Mouse (Mus musculus): ENCODE data around the gene Ehbp1. TPM values are rescaled to one million over a fixed set of nuclear protein-coding genes. Genes with fewer than 3 reads are reported as not detected.

Gene Ehbp1
- polyA plus RNA-seq, 1 experiment from 2014 or later, result 24.0 TPM

GRCm38 (mm10) chr11:22061660-22062059 is 280.4 kb downstream of the Ehbp1 start:
- H3K4me2 ChIP-seq (replicated peaks), result no peak overlapping the region
- H3K4me1 ChIP-seq (replicated peaks; ENCODE audit: control insufficient read depth, insufficient read depth, low read length), result peaks cover 9% of the 10 kb centered on the region
- 92% methylated on average over 4 of the region's 4 CpGs for WGBS
- no peak overlapping the region for H3K9ac ChIP-seq
- H3K27ac ChIP-seq, result no peak overlapping the region
- H3K27me3 ChIP-seq (ENCODE audit: control insufficient read depth, insufficient read depth, low read length), result no peaks in the 10 kb centered on the region
- no peak overlapping the region for H3K4me3 ChIP-seq (replicated peaks; ENCODE audit: low read length)
- ATAC-seq (ENCODE audit: low FRiP score) (no peak), DNase-seq (ENCODE audit: low spot score) (no peak)
- H3K9me3 ChIP-seq (ENCODE audit: control insufficient read depth, low read length), result no peaks in the 10 kb centered on the region
- H3K36me3 ChIP-seq (replicated peaks; ENCODE audit: control insufficient read depth, insufficient read depth), result peaks cover 10% of the 10 kb centered on the region; the same call in 1 of the 2 replicates

- 56% methylated on average over 5 of the region's 5 CpGs for WGBS
- ATAC-seq (ENCODE audit: low FRiP score) (no peak), DNase-seq (ENCODE audit: low spot score) (no peak)
- Histone ChIP-seq H3K4me3 (replicated peaks; ENCODE audit: low read length) (no peak overlapping the region), H3K27me3 (ENCODE audit: control insufficient read depth, insufficient read depth, low read length) (no peaks in the 10 kb centered on the region), H3K27ac (no peak overlapping the region), H3K4me2 (replicated peaks) (no peak overlapping the region), H3K4me1 (replicated peaks; ENCODE audit: control insufficient read depth, insufficient read depth, low read length) (peaks cover 10% of the 10 kb centered on the region), H3K36me3 (replicated peaks; ENCODE audit: control insufficient read depth, insufficient read depth) (peaks cover 10% of the 10 kb centered on the region), H3K9me3 (ENCODE audit: control insufficient read depth, low read length) (no peaks in the 10 kb centered on the region), H3K9ac (no peak overlapping the region)
These were observed 284.6 kb downstream of the Ehbp1 start for GRCm38 (mm10) chr11:22057538-22057937.

GRCm38 (mm10) chr11:22055908-22056307 is 286.2 kb downstream of the Ehbp1 start:
- H3K27ac ChIP-seq, result no peak overlapping the region
- 24% methylated on average over 6 of the region's 6 CpGs for WGBS
- H3K4me1 ChIP-seq (replicated peaks; ENCODE audit: control insufficient read depth, insufficient read depth, low read length), result peaks cover 10% of the 10 kb centered on the region
- H3K4me3 ChIP-seq (replicated peaks; ENCODE audit: low read length), result no peak overlapping the region
- H3K4me2 ChIP-seq (replicated peaks), result no peak overlapping the region
- no peak overlapping the region for H3K9ac ChIP-seq
- no peaks in the 10 kb centered on the region for H3K9me3 ChIP-seq (ENCODE audit: control insufficient read depth, low read length)
- ATAC-seq (ENCODE audit: low FRiP score) (peak; percentile 79), DNase-seq (ENCODE audit: low spot score) (no peak)
- no peaks in the 10 kb centered on the region for H3K27me3 ChIP-seq (ENCODE audit: control insufficient read depth, insufficient read depth, low read length)
- peaks cover 15% of the 10 kb centered on the region for H3K36me3 ChIP-seq (replicated peaks; ENCODE audit: control insufficient read depth, insufficient read depth)

GRCm38 (mm10) chr11:22053034-22053668 is 288.9 kb downstream of the Ehbp1 start:
- peaks cover 10% of the 10 kb centered on the region for H3K4me1 ChIP-seq (replicated peaks; ENCODE audit: control insufficient read depth, insufficient read depth, low read length)
- H3K4me2 ChIP-seq (replicated peaks), result no peak overlapping the region
- H3K9me3 ChIP-seq (ENCODE audit: control insufficient read depth, low read length), result no peaks in the 10 kb centered on the region
- H3K27me3 ChIP-seq (ENCODE audit: control insufficient read depth, insufficient read depth, low read length), result no peaks in the 10 kb centered on the region
- no peak overlapping the region for H3K27ac ChIP-seq
- no peak overlapping the region for H3K9ac ChIP-seq
- peaks cover 15% of the 10 kb centered on the region for H3K36me3 ChIP-seq (replicated peaks; ENCODE audit: control insufficient read depth, insufficient read depth)
- no peak overlapping the region for H3K4me3 ChIP-seq (replicated peaks; ENCODE audit: low read length)
- WGBS, result 80% methylated on average over 10 of the region's 10 CpGs
- ATAC-seq (ENCODE audit: low FRiP score) (no peak), DNase-seq (ENCODE audit: low spot score) (no peak)

GRCm38 (mm10) chr11:22050864-22051263 is 291.2 kb downstream of the Ehbp1 start:
- DNase-seq (ENCODE audit: low spot score) (no peak), ATAC-seq (ENCODE audit: low FRiP score) (no peak)
- WGBS, result 85% methylated on average over 7 of the region's 7 CpGs
- Histone ChIP-seq H3K4me3 (replicated peaks; ENCODE audit: low read length) (no peak overlapping the region), H3K9ac (no peak overlapping the region), H3K36me3 (replicated peaks; ENCODE audit: control insufficient read depth, insufficient read depth) (peaks cover 15% of the 10 kb centered on the region), H3K4me2 (replicated peaks) (no peak overlapping the region), H3K27me3 (ENCODE audit: control insufficient read depth, insufficient read depth, low read length) (no peaks in the 10 kb centered on the region), H3K27ac (no peak overlapping the region), H3K9me3 (ENCODE audit: control insufficient read depth, low read length) (no peaks in the 10 kb centered on the region), H3K4me1 (replicated peaks; ENCODE audit: control insufficient read depth, insufficient read depth, low read length) (no peaks in the 10 kb centered on the region)

- 77% methylated on average over 6 of the region's 6 CpGs for WGBS
- no peaks in the 10 kb centered on the region for H3K36me3 ChIP-seq (replicated peaks; ENCODE audit: control insufficient read depth, insufficient read depth)
- ATAC-seq (ENCODE audit: low FRiP score) (no peak), DNase-seq (ENCODE audit: low spot score) (no peak)
- H3K9ac ChIP-seq, result no peak overlapping the region
- H3K9me3 ChIP-seq (ENCODE audit: control insufficient read depth, low read length), result no peaks in the 10 kb centered on the region
- no peak overlapping the region for H3K4me3 ChIP-seq (replicated peaks; ENCODE audit: low read length)
- H3K27me3 ChIP-seq (ENCODE audit: control insufficient read depth, insufficient read depth, low read length), result no peaks in the 10 kb centered on the region
- no peak overlapping the region for H3K4me2 ChIP-seq (replicated peaks)
- H3K27ac ChIP-seq, result no peak overlapping the region
- H3K4me1 ChIP-seq (replicated peaks; ENCODE audit: control insufficient read depth, insufficient read depth, low read length), result no peaks in the 10 kb centered on the region
These were observed 302.2 kb downstream of the Ehbp1 start for GRCm38 (mm10) chr11:22039854-22040426.

- Histone ChIP-seq H3K9ac (no peak overlapping the region), H3K27ac (no peak overlapping the region), H3K9me3 (ENCODE audit: control insufficient read depth, low read length) (no peaks in the 10 kb centered on the region), H3K4me3 (replicated peaks; ENCODE audit: low read length) (no peak overlapping the region), H3K4me1 (replicated peaks; ENCODE audit: control insufficient read depth, insufficient read depth, low read length) (no peaks in the 10 kb centered on the region), H3K27me3 (ENCODE audit: control insufficient read depth, insufficient read depth, low read length) (no peaks in the 10 kb centered on the region), H3K4me2 (replicated peaks) (no peak overlapping the region), H3K36me3 (replicated peaks; ENCODE audit: control insufficient read depth, insufficient read depth) (no peaks in the 10 kb centered on the region)
- ATAC-seq (ENCODE audit: low FRiP score) (no peak), DNase-seq (ENCODE audit: low spot score) (no peak)
- 16% methylated on average over 7 of the region's 7 CpGs for WGBS
These were observed 307.5 kb downstream of the Ehbp1 start for GRCm38 (mm10) chr11:22034564-22035105.

- DNase-seq (ENCODE audit: low spot score) (no peak), ATAC-seq (ENCODE audit: low FRiP score) (no peak)
- no peaks in the 10 kb centered on the region for H3K4me1 ChIP-seq (replicated peaks; ENCODE audit: control insufficient read depth, insufficient read depth, low read length)
- H3K4me2 ChIP-seq (replicated peaks), result no peak overlapping the region
- H3K9me3 ChIP-seq (ENCODE audit: control insufficient read depth, low read length), result no peaks in the 10 kb centered on the region
- 94% methylated on average over 3 of the region's 3 CpGs for WGBS
- H3K36me3 ChIP-seq (replicated peaks; ENCODE audit: control insufficient read depth, insufficient read depth), result no peaks in the 10 kb centered on the region
- no peak overlapping the region for H3K4me3 ChIP-seq (replicated peaks; ENCODE audit: low read length)
- H3K9ac ChIP-seq, result no peak overlapping the region
- H3K27ac ChIP-seq, result no peak overlapping the region
- no peaks in the 10 kb centered on the region for H3K27me3 ChIP-seq (ENCODE audit: control insufficient read depth, insufficient read depth, low read length)
These were observed 308.5 kb downstream of the Ehbp1 start for GRCm38 (mm10) chr11:22033582-22033981.

GRCm38 (mm10) chr11:22020602-22021001 is 321.5 kb downstream of the Ehbp1 start:
- WGBS, result 94% methylated on average over 2 of the region's 2 CpGs
- Histone ChIP-seq H3K4me1 (replicated peaks; ENCODE audit: control insufficient read depth, insufficient read depth, low read length) (no peaks in the 10 kb centered on the region), H3K9ac (no peak overlapping the region), H3K4me2 (replicated peaks) (no peak overlapping the region), H3K4me3 (replicated peaks; ENCODE audit: low read length) (no peak overlapping the region), H3K27ac (no peak overlapping the region), H3K36me3 (replicated peaks; ENCODE audit: control insufficient read depth, insufficient read depth) (peaks cover 6% of the 10 kb centered on the region; the same call in 1 of the 2 replicates), H3K27me3 (ENCODE audit: control insufficient read depth, insufficient read depth, low read length) (peaks cover 4% of the 10 kb centered on the region; the same call in 1 of the 2 replicates), H3K9me3 (ENCODE audit: control insufficient read depth, low read length) (no peaks in the 10 kb centered on the region)
- ATAC-seq (ENCODE audit: low FRiP score), result no peak
- no peak for DNase-seq (ENCODE audit: low spot score)
